Mouse (Mus musculus) mammary gland, adult 2 months (tissue): Measurements from ENCODE around the gene Gria4. TPM values are rescaled to one million over a fixed set of nuclear protein-coding genes. Genes with fewer than 3 reads are reported as not detected.

ENCODE experiments used
- polyA plus RNA-seq: library from polyadenylated mRNA; depleted of rRNA; stranded (reverse); fragments of >200 nt; gene quantifications from 2 replicates; pipeline ENCODE4 v1.2.3, GENCODE M21; 2012; ENCODE audit warnings: low replicate concordance; rRNA removed

The Gria4 gene
- 0.07 and 0.57 TPM in 2 replicates for polyA plus RNA-seq

DNA sequence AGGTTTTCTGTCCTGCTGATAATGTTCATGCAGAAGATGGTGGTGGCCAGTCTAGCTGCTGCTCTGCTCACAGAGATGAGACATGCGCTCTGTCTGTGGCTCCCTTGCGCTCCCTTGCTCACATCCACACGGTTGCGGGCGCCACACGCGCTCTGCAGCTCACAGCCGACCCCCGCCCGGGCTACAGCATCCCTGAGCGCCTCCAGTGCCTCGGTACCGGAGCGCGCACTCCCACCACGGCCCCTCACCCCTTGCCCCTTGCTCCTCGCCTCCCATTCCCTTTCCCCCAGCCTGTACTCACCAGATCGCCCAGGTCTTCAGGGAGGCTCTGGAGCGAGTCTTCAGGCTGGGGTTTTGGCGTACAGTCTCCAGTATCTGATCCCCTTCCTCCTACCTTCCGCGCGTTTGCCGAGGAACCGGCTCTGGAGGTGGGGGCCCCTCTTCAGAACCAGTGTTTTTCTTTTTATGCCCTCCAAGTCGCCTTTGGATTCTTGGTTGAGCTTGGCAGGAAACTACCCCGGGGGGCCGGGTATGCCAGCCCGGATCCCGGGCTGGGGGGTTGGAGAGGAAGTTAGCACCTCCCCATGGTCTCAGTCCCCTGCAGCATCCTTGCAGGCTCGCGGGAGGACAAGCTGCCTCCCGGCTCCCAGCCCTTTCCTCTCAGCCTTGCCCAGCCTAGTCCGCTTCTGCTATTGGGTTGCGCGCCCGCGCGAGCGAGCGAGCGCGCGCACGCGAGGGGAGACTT lies at the start of gene Gria4:
Gene Gria4, minus strand, starts transcription at position 691 of the 745 bp plus-strand sequence.

DNA sequence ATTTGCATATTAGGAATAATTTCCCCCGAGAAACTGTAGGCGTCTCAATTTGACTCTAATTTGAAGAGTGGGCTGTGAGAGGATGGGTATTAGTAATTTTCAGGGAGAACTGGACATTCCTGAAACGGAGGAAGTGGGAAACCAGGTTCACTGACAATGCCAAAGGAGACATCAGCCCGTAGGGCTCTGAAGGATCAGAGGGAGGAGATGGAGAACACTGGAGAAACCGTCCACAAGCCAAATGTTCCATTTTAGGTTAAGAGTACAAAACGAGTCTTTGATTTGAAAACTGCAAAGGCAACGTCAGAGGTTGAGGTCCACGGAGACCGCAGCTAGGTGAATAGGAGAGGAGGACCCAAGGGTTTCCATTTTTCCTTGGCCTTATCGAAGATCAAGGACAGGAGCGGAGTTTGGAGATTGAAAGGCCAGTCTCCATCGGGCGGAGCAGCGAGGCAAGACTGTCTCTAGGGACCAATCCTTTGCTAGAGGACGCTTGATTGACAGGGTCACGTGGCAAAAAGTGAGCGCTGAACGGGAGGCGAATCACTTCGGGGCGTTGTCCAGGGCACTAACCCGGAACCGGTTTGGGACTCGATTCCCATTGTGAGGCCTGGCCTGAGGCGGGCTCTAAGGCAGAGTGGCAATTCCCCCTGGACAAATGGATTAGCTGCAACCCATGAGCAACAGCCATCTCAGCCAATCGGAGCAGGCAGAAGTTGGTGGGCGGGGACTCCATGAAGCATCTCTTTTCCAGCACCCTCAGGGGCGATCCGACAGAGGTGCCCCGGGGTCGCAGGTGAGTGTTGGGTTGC lies 420.0 kb downstream of the Gria4 start, which contains the start of gene Msantd4:
Gene Msantd4, plus strand, starts transcription at position 735 of the 812 bp plus-strand sequence.

